Mouse (Mus musculus): Measurements from ENCODE around the gene Acss1.

Acss1 gene

GRCm38 (mm10) chr2:150569847-150570590 lies 98.3 kb downstream of the Acss1 start, which contains the start of gene Cst7:
Cst7 (plus strand) TSS chr2:150570415.
- DNase-seq (ENCODE audit: low spot score), result no peak
